Mouse (Mus musculus) adrenal gland, adult 18-20 months (tissue): ENCODE measurements around the gene Tsnax. TPM values are rescaled to one million over a fixed set of nuclear protein-coding genes. Genes with fewer than 3 reads are reported as not detected.

Experiments
- DNase-seq, 2 experiments: peaks; one replicate each; pipeline ENCODE4 v3.0.0; 2021 to 2022; ENCODE audit warnings: low spot score in 2 of 2
- total RNA-seq, 2 experiments: library from RNA; stranded (reverse); gene quantifications; 1 replicate in 1 of 2; 2 replicates in 1 of 2; pipeline ENCODE4 v1.2.3; 2021

The Tsnax gene
- total RNA-seq, 2 experiments from 2014 or later, result 68.4 to 87.7 TPM

GRCm38 (mm10) chr8:125041496-125041895, 28.7 kb downstream of the Tsnax start:
- no peak for DNase-seq

- no peak for DNase-seq
These were observed 30.6 kb downstream of the Tsnax start for GRCm38 (mm10) chr8:125043394-125043793.

- no peak for DNase-seq
These were observed 31.1 kb downstream of the Tsnax start for GRCm38 (mm10) chr8:125043935-125044334.

- no peak for DNase-seq
These were observed 33.0 kb downstream of the Tsnax start for GRCm38 (mm10) chr8:125045760-125046159.

- DNase-seq, result no peak
These were observed 36.4 kb downstream of the Tsnax start for GRCm38 (mm10) chr8:125049051-125049750.

GRCm38 (mm10) chr8:125049826-125050225, 37.0 kb downstream of the Tsnax start:
- DNase-seq, result no peak

GRCm38 (mm10) chr8:125052026-125052425, 39.2 kb downstream of the Tsnax start:
- peak; percentile 73 to 79 for DNase-seq

- DNase-seq, result peak in 1 of 2 experiments; percentile 52
These were observed 41.0 kb downstream of the Tsnax start, which contains the start of gene Disc1 for GRCm38 (mm10) chr8:125053505-125054435. Disc1 (plus strand) TSS chr8:125054195.

GRCm38 (mm10) chr8:125054436-125054810, 41.6 kb downstream of the Tsnax start:
- peak in 1 of 2 experiments; percentile 49 for DNase-seq

GRCm38 (mm10) chr8:125060904-125061303, 48.1 kb downstream of the Tsnax start:
- no peak for DNase-seq

GRCm38 (mm10) chr8:125065596-125065995, 52.8 kb downstream of the Tsnax start:
- no peak for DNase-seq

GRCm38 (mm10) chr8:125066913-125067595, 54.3 kb downstream of the Tsnax start:
- peak; percentile 33 to 46 for DNase-seq

- peak in 1 of 2 experiments; percentile 46 for DNase-seq
These were observed 54.8 kb downstream of the Tsnax start for GRCm38 (mm10) chr8:125067596-125067960.

GRCm38 (mm10) chr8:125068146-125068905, 55.5 kb downstream of the Tsnax start:
- DNase-seq, result no peak

GRCm38 (mm10) chr8:125069304-125069703, 56.5 kb downstream of the Tsnax start:
- no peak for DNase-seq

- no peak for DNase-seq
These were observed 56.9 kb downstream of the Tsnax start for GRCm38 (mm10) chr8:125069733-125070132.

GRCm38 (mm10) chr8:125074141-125074540, 61.3 kb downstream of the Tsnax start:
- peak in 1 of 2 experiments; percentile 38 for DNase-seq

- DNase-seq, result no peak
These were observed 61.8 kb downstream of the Tsnax start for GRCm38 (mm10) chr8:125074581-125074980.

- no peak for DNase-seq
These were observed 62.6 kb downstream of the Tsnax start for GRCm38 (mm10) chr8:125075389-125075788.

GRCm38 (mm10) chr8:125077326-125077725, 64.5 kb downstream of the Tsnax start:
- DNase-seq, result no peak
